ENCODE assay signal across 10 mouse cellular contexts in the genomic region with DNA sequence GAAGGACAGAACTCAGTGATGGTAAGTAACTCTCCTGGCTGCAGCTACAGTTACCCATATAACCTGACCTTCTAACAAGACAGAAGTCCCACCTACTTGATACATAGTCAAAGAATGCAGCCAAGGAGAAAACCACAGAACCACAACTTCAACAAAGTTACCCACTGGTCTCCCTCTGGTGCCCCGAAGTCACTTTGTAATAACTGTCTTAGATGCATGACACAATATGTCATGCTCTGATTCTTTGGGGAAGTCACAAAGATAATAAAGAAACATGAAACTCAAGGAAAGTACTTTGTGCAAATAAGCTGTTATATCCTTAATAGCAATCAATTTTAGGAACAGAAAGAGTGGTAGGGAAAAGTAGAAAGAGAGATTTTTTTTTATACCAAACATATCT. TPM values are rescaled to one million over a fixed set of nuclear protein-coding genes. Genes with fewer than 3 reads are reported as not detected.
DNase-seq lines count a peak whose midpoint lies in the region; ATAC-seq and TF ChIP-seq lines count a peak whose summit lies in the region.
"Had no signal": no experiment of that assay in that cellular context is flagged by ENCODE, and none has a peak within 500 bp of the region (broad histone marks: within the 10 kb centered on the region; RNA-seq: fewer than 3 reads in every experiment).

No protein-coding gene starts in this region.

- H3K4me2 ChIP-seq in midbrain, embryonic 16.5 days (ENCODE audit: low read length), result peak overlapping the region; percentile 82

- no peak for TF ChIP-seq CTCF in layer of hippocampus, adult 2 months (conservative IDR thresholded peaks at IDR 0.05)

- H3K27me3 ChIP-seq in midbrain, embryonic 16.5 days (ENCODE audit: control insufficient read depth, insufficient read depth, low read depth, low read length), result no peaks in the 10 kb centered on the region

- no peak overlapping the region for H3K27ac ChIP-seq in layer of hippocampus, adult 2 months
- H3K27ac ChIP-seq in midbrain, embryonic 16.5 days (ENCODE audit: low read length), result no peak overlapping the region
- H3K27ac ChIP-seq: heart, embryonic 10.5 days had no signal

- DNase-seq in layer of hippocampus, adult 2 months (ENCODE audit: low spot score in 2 of 2), result no peak
- no peak for DNase-seq in layer of hippocampus, postnatal 10 days (ENCODE audit: low spot score in 2 of 2)
- DNase-seq in B cell, adult 2 months, result peak; percentile 63 to 70
- DNase-seq in cerebellum, adult 18-20 months, result no peak
- no peak for DNase-seq in thymus, postnatal 14 days
- DNase-seq in heart, adult 9 months (ENCODE audit: low spot score in 2 of 2), result no peak
- DNase-seq: kidney, postnatal 10 days had no signal

- H3K36me3 ChIP-seq in midbrain, embryonic 16.5 days (ENCODE audit: control insufficient read depth, insufficient read depth, low read length), result no peaks in the 10 kb centered on the region

- no peak overlapping the region for H3K9ac ChIP-seq in midbrain, embryonic 16.5 days (ENCODE audit: low read depth, low read length)

- ATAC-seq in common myeloid progenitor, adult 5-6 weeks (replicated peaks; ENCODE audit: low read depth, poor library complexity, severe bottlenecking), result peak; percentile 10; the same call in 1 of the 2 replicates
- no peak for ATAC-seq in midbrain, embryonic 16.5 days

- H3K4me1 ChIP-seq in midbrain, embryonic 16.5 days (ENCODE audit: control insufficient read depth, insufficient read depth, low read length), result peaks cover 50% of the 10 kb centered on the region

- no peaks in the 10 kb centered on the region for H3K9me3 ChIP-seq in midbrain, embryonic 16.5 days (replicated peaks; ENCODE audit: control insufficient read depth, low read length, poor library complexity, severe bottlenecking)
- H3K9me3 ChIP-seq: heart, embryonic 10.5 days had no signal

- 83% methylated on average over 1 of the region's 1 CpGs for WGBS in midbrain, embryonic 16.5 days

- peak overlapping the region; percentile 100 for H3K4me3 ChIP-seq in layer of hippocampus, adult 2 months
- H3K4me3 ChIP-seq in midbrain, embryonic 16.5 days (ENCODE audit: low read depth, low read length), result no peak overlapping the region
- H3K4me3 ChIP-seq: heart, embryonic 10.5 days had no signal

RNA-seq across cellular contexts. Expression of a gene that starts 3.2 kb away (rescaled TPM):
- 100 to 1,000 TPM; 106 to 111 TPM for total RNA-seq in layer of hippocampus, adult 2 months (2021)
- total RNA-seq in layer of hippocampus, postnatal 10 days (2021), result 100 to 1,000 TPM; 120 to 122 TPM
- 29.3 and 37.8 TPM in 2 replicates for total RNA-seq in common myeloid progenitor, adult 5-6 weeks (2017)
- 88.0 and 89.0 TPM in 2 replicates for polyA plus RNA-seq in midbrain, embryonic 16.5 days (2015; fragmentation: Nextera tagmentation; extraction: Ambion mirVana)

RNA-seq across cellular contexts. Expression of a gene that starts 3.3 kb away (rescaled TPM):
- total RNA-seq in layer of hippocampus, adult 2 months (2021), result 10 to 100 TPM; 18.8 to 19.6 TPM
- 10 to 100 TPM; 17.4 to 20.2 TPM for total RNA-seq in layer of hippocampus, postnatal 10 days (2021)
- 52.3 and 64.8 TPM in 2 replicates for total RNA-seq in common myeloid progenitor, adult 5-6 weeks (2017)
- 14.9 and 15.3 TPM in 2 replicates for polyA plus RNA-seq in midbrain, embryonic 16.5 days (2015; fragmentation: Nextera tagmentation; extraction: Ambion mirVana)

RNA-seq across cellular contexts. Expression of a gene that starts 27.2 kb away (rescaled TPM):
- total RNA-seq in layer of hippocampus, adult 2 months (2021), result 100 to 1,000 TPM in 1 of 2 experiments, 10 to 100 TPM in 1; 98.7 to 107 TPM
- total RNA-seq in layer of hippocampus, postnatal 10 days (2021), result 10 to 100 TPM; 85.2 to 87.8 TPM
- total RNA-seq in common myeloid progenitor, adult 5-6 weeks (2017), result 63.2 and 110 TPM in 2 replicates
- polyA plus RNA-seq in midbrain, embryonic 16.5 days (2015; fragmentation: Nextera tagmentation; extraction: Ambion mirVana), result 123 and 129 TPM in 2 replicates

RNA-seq across cellular contexts. Expression of a gene that starts 27.3 kb away (rescaled TPM):
- total RNA-seq in layer of hippocampus, adult 2 months (2021), result 10 to 100 TPM; 37.6 to 40.7 TPM
- total RNA-seq in layer of hippocampus, postnatal 10 days (2021), result 10 to 100 TPM; 30.6 to 33.3 TPM
- total RNA-seq in common myeloid progenitor, adult 5-6 weeks (2017), result 9.4 and 9.8 TPM in 2 replicates
- polyA plus RNA-seq in midbrain, embryonic 16.5 days (2015; fragmentation: Nextera tagmentation; extraction: Ambion mirVana), result 33.2 and 33.9 TPM in 2 replicates

Comparison
In these comparisons a context has a peak if more than half of its experiments do, and no peak if none do; other contexts are left out.
1. DNase-seq: peak in B cell, adult 2 months (2 of 2); none in layer of hippocampus, adult 2 months (0 of 2), layer of hippocampus, postnatal 10 days (0 of 2), cerebellum, adult 18-20 months (0 of 2), thymus, postnatal 14 days (single experiment) and heart, adult 9 months (0 of 2).